Mouse (Mus musculus) limb, embryonic 14.5 days (tissue): ENCODE measurements around the gene Robo2. TPM values are rescaled to one million over a fixed set of nuclear protein-coding genes. Genes with fewer than 3 reads are reported as not detected.
A peak's percentile ranks its signal among the peaks of the same experiment; 100 is the strongest.

ENCODE experiments used
- ATAC-seq: fragments of 200-750 bp; cut with Nextera tagmentation; 2 replicates; pipeline ENCODE4 v1.8.0; 2017; ENCODE audit warnings: low read depth, moderate number of reproducible peaks, moderate TSS enrichment; ENCODE audit not compliant: low FRiP score
- DNase-seq: peaks from one replicate; pipeline ENCODE4 v3.0.0-alpha.2; 2015; ENCODE audit warnings: low spot score
- H3K27ac ChIP-seq: fragments of 300-500 bp; sonication (generic); replicated peaks from 2 replicates; pipeline ENCODE4 v1.5.1; 2014; ENCODE audit warnings: low read depth, mild to moderate bottlenecking, low read length, moderate library complexity, mixed read lengths
- H3K27me3 ChIP-seq: fragments of 300-500 bp; sonication (generic); 2 replicates; pipeline ENCODE4 v1.6.1; 2014; ENCODE audit warnings: low read length, mixed read lengths; ENCODE audit not compliant: control insufficient read depth, insufficient read depth
- H3K36me3 ChIP-seq: fragments of 300-500 bp; sonication (generic); 2 replicates; pipeline ENCODE4 v1.6.1; 2014; ENCODE audit warnings: mild to moderate bottlenecking, low read length, moderate library complexity, mixed read lengths; ENCODE audit not compliant: control insufficient read depth, insufficient read depth
- H3K4me1 ChIP-seq: fragments of 300-500 bp; sonication (generic); 2 replicates; pipeline ENCODE4 v1.6.1; 2014; ENCODE audit warnings: antibody characterized with exemption, low read length, mixed read lengths; ENCODE audit not compliant: control insufficient read depth, insufficient read depth
- H3K4me2 ChIP-seq: fragments of 300-500 bp; sonication (generic); replicated peaks from 2 replicates; pipeline ENCODE4 v1.6.1; 2014; ENCODE audit warnings: low read depth, mild to moderate bottlenecking, low read length, moderate library complexity; ENCODE audit not compliant: severe bottlenecking
- H3K4me3 ChIP-seq: fragments of 300-500 bp; sonication (generic); replicated peaks from 2 replicates; pipeline ENCODE4 v1.5.1; 2014; ENCODE audit warnings: low read length
- H3K9ac ChIP-seq: fragments of 300-500 bp; sonication (generic); 2 replicates; pipeline ENCODE4 v1.6.1; 2014; ENCODE audit warnings: mild to moderate bottlenecking, low read depth, low read length, moderate library complexity; ENCODE audit not compliant: severe bottlenecking
- H3K9me3 ChIP-seq: fragments of 300-500 bp; sonication (generic); 2 replicates; pipeline ENCODE4 v1.6.1; 2016; ENCODE audit warnings: low read length; ENCODE audit not compliant: control insufficient read depth
- POLR2A ChIP-seq: fragments of 200-500 bp; IDR thresholded peaks from 2 replicates; pipeline ENCODE4 v1.8.0; 2012; ENCODE audit warnings: inconsistent platforms, mild to moderate bottlenecking, moderate library complexity, borderline replicate concordance; ENCODE audit not compliant: insufficient read depth, insufficient read length; ENCODE audit errors: extremely low read depth
- WGBS: fragments of 180-500 bp; shearing (Covaris S2); extraction: QIAGEN DNeasy Blood & Tissue Kit; methylation state at CpG from one replicate; pipeline ENCODE4 v1.1.7; 2014; 5-methylcytosine and 5-hydroxymethylcytosine counted together
- polyA plus RNA-seq, 2 experiments: library from polyadenylated mRNA; depleted of rRNA in 1 of 2; stranded (reverse) in 1 of 2; unstranded in 1 of 2; fragments of >200 nt; fragmentation: Nextera tagmentation in 1 of 2; extraction: Ambion mirVana in 1 of 2; gene quantifications; 2 replicates each; pipeline versions ENCODE4 v1.2.1 to v1.2.3; 2012 to 2014

Gene Robo2
- polyA plus RNA-seq, 2 experiments, result 52.6 to 68.8 TPM

DNA sequence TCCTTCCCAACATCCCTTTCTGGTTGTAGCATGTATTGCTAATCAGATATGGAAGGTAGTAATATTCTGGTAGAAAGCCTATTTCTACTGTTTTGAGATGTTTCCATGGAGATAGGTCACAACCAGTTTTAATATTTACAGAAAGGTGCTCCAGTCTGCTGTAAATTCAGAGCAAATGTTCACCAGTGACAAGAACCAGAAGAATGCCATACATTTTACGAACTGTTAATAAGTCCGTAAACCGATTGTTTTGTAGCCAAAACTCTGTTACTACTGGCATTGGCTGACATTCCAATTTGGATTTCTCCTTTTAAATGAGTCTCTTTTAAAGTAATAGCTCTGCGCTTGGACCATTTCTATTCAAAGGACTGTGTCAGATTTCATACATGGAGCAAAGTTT, 36.4 kb upstream of the Robo2 start:
- peak; percentile 81 for DNase-seq
- 39% methylated on average over 4 of the region's 4 CpGs for WGBS

DNA sequence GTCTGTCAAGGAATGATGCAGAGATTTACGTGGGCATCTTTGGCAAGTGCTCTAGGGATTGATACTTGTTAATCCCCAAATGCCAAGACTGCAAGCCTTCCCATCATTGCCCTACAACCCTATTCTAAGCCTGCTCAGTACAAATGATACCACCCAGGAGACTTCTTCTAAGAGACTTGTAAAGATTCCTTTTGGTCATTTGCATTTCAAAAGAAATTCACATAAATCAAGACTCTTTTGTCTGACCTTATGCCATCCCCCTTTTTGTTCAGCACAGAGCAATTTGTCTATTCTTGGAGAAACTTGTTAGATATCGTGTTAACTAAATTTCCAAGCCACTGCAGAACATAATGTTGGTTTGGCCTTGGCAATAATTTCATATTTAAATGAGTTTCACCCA, 15.4 kb upstream of the Robo2 start:
- WGBS, result 56% methylated on average over 2 of the region's 2 CpGs
- TF ChIP-seq POLR2A, result no peak
- DNase-seq, result no peak
- Histone ChIP-seq H3K9ac (no peak overlapping the region), H3K27ac (no peak overlapping the region), H3K4me2 (no peak overlapping the region), H3K4me1 (no peaks in the 10 kb centered on the region), H3K4me3 (no peak overlapping the region), H3K9me3 (no peaks in the 10 kb centered on the region), H3K27me3 (no peaks in the 10 kb centered on the region), H3K36me3 (no peaks in the 10 kb centered on the region)
- ATAC-seq, result no peak

More for the DNA sequence above, 36.4 kb upstream of the Robo2 start:
- Histone ChIP-seq H3K4me1 (no peaks in the 10 kb centered on the region), H3K9ac (no peak overlapping the region), H3K27ac (no peak overlapping the region), H3K36me3 (no peaks in the 10 kb centered on the region), H3K4me3 (no peak overlapping the region), H3K4me2 (no peak overlapping the region), H3K27me3 (no peaks in the 10 kb centered on the region), H3K9me3 (no peaks in the 10 kb centered on the region)
- peak; percentile 74; the same call in 1 of the 2 replicates for ATAC-seq
- TF ChIP-seq POLR2A, result no peak

DNA sequence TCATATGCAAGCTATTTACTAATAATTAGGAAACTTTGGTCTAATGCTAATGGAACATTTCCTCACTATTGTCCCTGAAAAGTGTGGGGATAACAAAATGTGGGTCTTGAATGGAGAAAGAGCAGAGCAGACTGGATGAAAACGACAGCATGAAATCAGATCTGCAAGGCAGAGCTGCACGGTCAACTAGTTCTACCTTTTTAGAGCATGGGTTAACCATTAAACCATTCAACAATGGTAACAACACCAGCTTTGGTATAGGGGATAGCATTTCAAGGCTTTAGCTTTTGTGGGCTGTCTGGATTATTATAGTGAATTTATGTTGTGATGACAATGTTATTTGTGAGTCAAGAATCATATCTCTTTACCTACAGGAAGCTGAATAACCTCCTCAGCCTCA, 8.7 kb upstream of the Robo2 start:
- H3K36me3 ChIP-seq, result no peaks in the 10 kb centered on the region
- no peak overlapping the region for H3K27ac ChIP-seq
- H3K4me3 ChIP-seq, result no peak overlapping the region
- TF ChIP-seq POLR2A, result no peak
- H3K27me3 ChIP-seq, result no peaks in the 10 kb centered on the region
- ATAC-seq (no peak), DNase-seq (no peak)
- no peaks in the 10 kb centered on the region for H3K4me1 ChIP-seq
- H3K9ac ChIP-seq, result no peak overlapping the region
- H3K9me3 ChIP-seq, result no peaks in the 10 kb centered on the region
- no peak overlapping the region for H3K4me2 ChIP-seq
- WGBS, result 53% methylated on average over 2 of the region's 2 CpGs

- DNase-seq (peak; percentile 69), ATAC-seq (peak; percentile 54)
- Histone ChIP-seq H3K9ac (peak overlapping the region; percentile 67), H3K4me2 (peak overlapping the region; percentile 80), H3K27ac (peak overlapping the region; percentile 35; the same call in 1 of the 2 replicates), H3K4me3 (peak overlapping the region; percentile 71), H3K4me1 (0 out of 2 replicates have a peak, but pooled peaks cover 2% of the 10 kb centered on the region), H3K9me3 (no peaks in the 10 kb centered on the region), H3K36me3 (no peaks in the 10 kb centered on the region), H3K27me3 (no peaks in the 10 kb centered on the region)
- no peak for TF ChIP-seq POLR2A
- under 1% methylated on average over 20 of the region's 20 CpGs for WGBS
These were observed 1.1 kb upstream of the Robo2 start for GRCm38 (mm10) chr16:74412471-74413291.

- 0 out of 2 replicates have a peak, but pooled peaks cover 2% of the 10 kb centered on the region for H3K4me1 ChIP-seq
- no peak for TF ChIP-seq POLR2A
- H3K9ac ChIP-seq, result peak overlapping the region; percentile 67
- peak overlapping the region; percentile 85 for H3K27ac ChIP-seq
- no peaks in the 10 kb centered on the region for H3K36me3 ChIP-seq
- WGBS, result under 1% methylated on average over 16 of the region's 16 CpGs
- no peaks in the 10 kb centered on the region for H3K27me3 ChIP-seq
- no peaks in the 10 kb centered on the region for H3K9me3 ChIP-seq
- peak; percentile 22 for DNase-seq
- ATAC-seq, result no peak
- H3K4me3 ChIP-seq, result peak overlapping the region; percentile 71
- H3K4me2 ChIP-seq, result peak overlapping the region; percentile 80
These were observed 604 bp downstream of the Robo2 start for GRCm38 (mm10) chr16:74411021-74411420.
